Mouse (Mus musculus) erythroblast, embryonic 14.5 days (primary cell): ENCODE results near the gene Shroom3.

Experiments used
- GATA1 ChIP-seq: IDR thresholded peaks from 2 replicates; pipeline ENCODE4 v1.6.1; 2012; ENCODE audit warnings: low read length, inconsistent platforms, mixed read lengths
- TAL1 ChIP-seq: IDR thresholded peaks from 3 replicates; pipeline ENCODE4 v1.6.1; 2012; ENCODE audit warnings: low read length, inconsistent platforms, mixed read lengths

DNA sequence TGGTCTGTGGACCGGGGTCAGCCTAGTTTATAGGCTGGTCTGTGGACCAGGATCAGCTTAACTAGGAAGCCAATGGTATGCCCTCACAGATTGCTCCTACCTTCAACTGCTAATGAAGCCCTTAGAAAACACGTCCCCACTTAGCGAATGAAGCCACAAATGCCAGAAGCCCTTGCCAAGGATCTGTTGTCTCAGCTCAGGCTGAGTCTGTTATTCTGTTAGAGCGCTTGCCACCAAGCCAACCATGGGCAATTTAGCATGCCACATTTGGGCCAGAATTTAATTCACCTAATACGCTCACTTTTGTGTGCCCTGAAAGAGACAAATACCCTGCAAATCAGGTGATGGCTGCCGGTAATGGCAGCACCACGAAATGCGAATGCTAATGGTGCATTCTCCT is 20.4 kb downstream of the Shroom3 start:
- TF ChIP-seq GATA1, result no peak
- no peak for TF ChIP-seq TAL1
